Mouse (Mus musculus) brain, adult 2 months (tissue): ENCODE measurements around the gene Gm13696.
"Not testable (repeated sequence)": the region's sequence is repeated elsewhere in the genome, so short reads cannot be mapped to it uniquely, and the experiment has no call there.

Source experiments
- DNase-seq: peaks from one replicate; pipeline ENCODE4 v3.0.0; 2011; ENCODE audit warnings: low read depth, low spot score

Gm13696 gene

GRCm38 (mm10) chr2:83972823-83973222 lies at the start of gene Gm13696:
TSS of gene Gm13696 (plus strand) at chr2:83973123.
- DNase-seq: not testable (repeated sequence)

GRCm38 (mm10) chr2:83929478-83930088 lies 43.3 kb upstream of the Gm13696 start:
- DNase-seq: no peak

- DNase-seq: peak; percentile 94
Observed at GRCm38 (mm10) chr2:83940931-83941361, 32.0 kb upstream of the Gm13696 start, which contains the start of gene Zswim2. TSS of gene Zswim2 (minus strand) at chr2:83941228.

GRCm38 (mm10) chr2:83941378-83941777 lies 31.5 kb upstream of the Gm13696 start:
- no peak for DNase-seq

- no peak for DNase-seq
Observed at GRCm38 (mm10) chr2:83941792-83942191, 31.1 kb upstream of the Gm13696 start.

GRCm38 (mm10) chr2:83955393-83955792 lies 17.5 kb upstream of the Gm13696 start, which contains the start of gene Gm13698:
TSS of gene Gm13698 (plus strand) at chr2:83955693.
- not testable (repeated sequence) for DNase-seq

- not testable (repeated sequence) for DNase-seq
Observed at GRCm38 (mm10) chr2:83961203-83961602, 11.7 kb upstream of the Gm13696 start, which contains the start of gene Gm13693. TSS of gene Gm13693 (plus strand) at chr2:83961503.

GRCm38 (mm10) chr2:83967013-83967412 lies 5.9 kb upstream of the Gm13696 start, which contains the start of gene Gm13695:
TSS of gene Gm13695 (plus strand) at chr2:83967313.
- DNase-seq: not testable (repeated sequence)

- not testable (repeated sequence) for DNase-seq
Observed at GRCm38 (mm10) chr2:83978633-83979032, 5.7 kb downstream of the Gm13696 start, which contains the start of gene Gm13694. TSS of gene Gm13694 (plus strand) at chr2:83978933.

GRCm38 (mm10) chr2:83984443-83984842 lies 11.5 kb downstream of the Gm13696 start, which contains the start of gene Gm13697:
TSS of gene Gm13697 (plus strand) at chr2:83984743.
- not testable (repeated sequence) for DNase-seq

GRCm38 (mm10) chr2:83990253-83990652 lies 17.3 kb downstream of the Gm13696 start, which contains the start of gene Gm13691:
TSS of gene Gm13691 (plus strand) at chr2:83990553.
- not testable (repeated sequence) for DNase-seq

GRCm38 (mm10) chr2:83993639-83994255 lies 20.8 kb downstream of the Gm13696 start:
- not testable (repeated sequence) for DNase-seq

GRCm38 (mm10) chr2:83994526-83994925 lies 21.6 kb downstream of the Gm13696 start:
- DNase-seq: not testable (repeated sequence)

- DNase-seq: peak; percentile 56
Observed at GRCm38 (mm10) chr2:84008913-84009312, 36.0 kb downstream of the Gm13696 start.

- DNase-seq: no peak
Observed at GRCm38 (mm10) chr2:84009818-84010217, 36.9 kb downstream of the Gm13696 start.

GRCm38 (mm10) chr2:84014572-84014971 lies 41.6 kb downstream of the Gm13696 start:
- no peak for DNase-seq

GRCm38 (mm10) chr2:84016291-84016690 lies 43.4 kb downstream of the Gm13696 start:
- DNase-seq: not testable (repeated sequence)

- peak; percentile 12 for DNase-seq
Observed at GRCm38 (mm10) chr2:84018330-84018729, 45.4 kb downstream of the Gm13696 start.

GRCm38 (mm10) chr2:84019519-84020305 lies 46.8 kb downstream of the Gm13696 start:
- DNase-seq: no peak

GRCm38 (mm10) chr2:84021930-84022329 lies 49.0 kb downstream of the Gm13696 start:
- peak; percentile 7 for DNase-seq

- peak; percentile 82 for DNase-seq
Observed at GRCm38 (mm10) chr2:84022905-84023304, 50.0 kb downstream of the Gm13696 start.

GRCm38 (mm10) chr2:84023319-84023718 lies 50.4 kb downstream of the Gm13696 start:
- no peak for DNase-seq
